ENCODE assay signal across 24 mouse cellular contexts in genomic region chr16:24143894-24144293, GRCm38 (mm10).
"Had no signal": no experiment of that assay in that cellular context is flagged by ENCODE, and none has a peak within 500 bp of the region (broad histone marks: within the 10 kb centered on the region; RNA-seq: fewer than 3 reads in every experiment).

No protein-coding gene starts in this region.

- DNase-seq: gastrocnemius, postnatal 14 days; gastrocnemius, postnatal 36 days; heart, adult 18-20 months; heart, postnatal 14 days; heart, postnatal 36 days; kidney, adult 11 months; kidney, adult 2 months; kidney, adult 9 months; kidney, postnatal 36 days; layer of hippocampus, adult 9-11 months; layer of hippocampus, postnatal 36 days; left cerebral cortex, postnatal 4 days; liver; liver, embryonic 13.5 days had no signal

- H3K27me3 ChIP-seq: heart, embryonic 15.5 days; hindbrain, embryonic 13.5 days; hindbrain, embryonic 15.5 days; kidney, embryonic 15.5 days; limb, embryonic 12.5 days; liver, embryonic 13.5 days; liver, embryonic 15.5 days had no signal

- H3K36me3 ChIP-seq: heart, embryonic 13.5 days; heart, embryonic 15.5 days; hindbrain, embryonic 13.5 days; hindbrain, embryonic 15.5 days; kidney, embryonic 15.5 days; limb, embryonic 12.5 days; liver, embryonic 13.5 days; liver, embryonic 15.5 days had no signal

- ATAC-seq: hindbrain, postnatal 0 days; intestine, embryonic 16.5 days had no signal

- H3K9me3 ChIP-seq: heart, embryonic 13.5 days; heart, embryonic 15.5 days; hindbrain, embryonic 13.5 days; hindbrain, embryonic 15.5 days; kidney, embryonic 15.5 days; limb, embryonic 12.5 days; liver, embryonic 13.5 days; liver, embryonic 15.5 days had no signal

- H3K4me1 ChIP-seq: heart, embryonic 15.5 days; hindbrain, embryonic 13.5 days; hindbrain, embryonic 15.5 days; liver, embryonic 13.5 days; liver, embryonic 15.5 days had no signal

- H3K27ac ChIP-seq: heart, embryonic 13.5 days; heart, embryonic 15.5 days; hindbrain, embryonic 13.5 days; hindbrain, embryonic 15.5 days; hindbrain, postnatal 0 days; kidney, embryonic 15.5 days; kidney, postnatal 0 days; limb, embryonic 12.5 days; liver, embryonic 13.5 days; liver, embryonic 15.5 days had no signal

- H3K4me3 ChIP-seq: heart, embryonic 13.5 days; heart, embryonic 15.5 days; hindbrain, embryonic 13.5 days; hindbrain, embryonic 15.5 days; kidney, embryonic 15.5 days; limb, embryonic 12.5 days; liver, embryonic 13.5 days; liver, embryonic 15.5 days had no signal
